Mouse (Mus musculus) myocyte (in vitro differentiated cells): ENCODE measurements around the gene Fam217b. TPM values are rescaled to one million over a fixed set of nuclear protein-coding genes. Genes with fewer than 3 reads are reported as not detected.

Source experiments
- H3K27me3 ChIP-seq: one replicate; pipeline ENCODE4 v1.6.1; 2011; ENCODE audit not compliant: control insufficient read depth, insufficient read depth, insufficient read length
- H3K36me3 ChIP-seq: one replicate; pipeline ENCODE4 v1.6.1; 2011; ENCODE audit not compliant: control insufficient read depth, insufficient read depth
- H3K4me2 ChIP-seq: one replicate; pipeline ENCODE4 v1.6.1; 2011; ENCODE audit warnings: low read depth, control low read depth
- H3K4me3 ChIP-seq: one replicate; pipeline ENCODE4 v1.5.1; 2011; ENCODE audit warnings: mild to moderate bottlenecking, control low read depth, moderate library complexity
- H3K79me2 ChIP-seq: one replicate; pipeline ENCODE4 v1.6.1; 2011; ENCODE audit not compliant: control insufficient read depth, insufficient read depth
- H3ac ChIP-seq: one replicate; pipeline ENCODE4 v1.6.1; 2011; ENCODE audit not compliant: control insufficient read depth, insufficient read length
- CEBPB ChIP-seq: IDR thresholded peaks from 2 replicates; pipeline ENCODE4 v1.6.1; 2011; ENCODE audit warnings: mild to moderate bottlenecking, moderate library complexity; ENCODE audit not compliant: poor library complexity, insufficient read depth, severe bottlenecking
- E2F4 ChIP-seq: IDR thresholded peaks from one replicate; pipeline ENCODE4 v1.6.1; 2011; ENCODE audit warnings: mild to moderate bottlenecking, control low read depth, moderate library complexity; ENCODE audit not compliant: insufficient read depth
- MAX ChIP-seq: IDR thresholded peaks from one replicate; pipeline ENCODE4 v1.6.1; 2011; ENCODE audit warnings: low read depth, mild to moderate bottlenecking, control low read depth
- MYOD1 ChIP-seq, 3 experiments: IDR thresholded peaks; one replicate each; pipeline ENCODE4 v1.6.1; 2011; ENCODE audit warnings: control low read depth in 2 of 3, low read depth in 2 of 3, mild to moderate bottlenecking in 2 of 3, moderate library complexity in 1 of 3; ENCODE audit not compliant: insufficient read length in 2 of 3, control insufficient read depth in 1 of 3
- MYOG ChIP-seq, 3 experiments: IDR thresholded peaks; one replicate each; pipeline ENCODE4 v1.6.1; 2011; ENCODE audit warnings: control low read depth in 2 of 3, low read depth in 2 of 3, mild to moderate bottlenecking in 2 of 3; ENCODE audit not compliant: insufficient read length in 2 of 3, control insufficient read depth in 1 of 3, insufficient read depth in 1 of 3
- POLR2A ChIP-seq: IDR thresholded peaks from one replicate; pipeline ENCODE4 v1.6.1; 2011; ENCODE audit warnings: low read depth, mild to moderate bottlenecking, control low read depth, moderate library complexity; ENCODE audit not compliant: insufficient read length
- POLR2AphosphoS2 ChIP-seq: IDR thresholded peaks from one replicate; pipeline ENCODE4 v1.6.1; 2011; ENCODE audit warnings: low read depth, control low read depth; ENCODE audit not compliant: insufficient read length
- REST ChIP-seq: IDR thresholded peaks from one replicate; pipeline ENCODE4 v1.6.1; 2011; ENCODE audit warnings: mild to moderate bottlenecking, control low read depth, moderate library complexity; ENCODE audit not compliant: insufficient read depth, insufficient read length
- SRF ChIP-seq: IDR thresholded peaks from one replicate; pipeline ENCODE4 v1.6.1; 2011; ENCODE audit warnings: low read depth; ENCODE audit not compliant: control insufficient read depth, insufficient read length
- TCF12 ChIP-seq: IDR thresholded peaks from one replicate; pipeline ENCODE4 v1.6.1; 2011; ENCODE audit warnings: mild to moderate bottlenecking, control low read depth; ENCODE audit not compliant: poor library complexity, insufficient read depth, severe bottlenecking
- TCF3 ChIP-seq: IDR thresholded peaks from one replicate; pipeline ENCODE4 v1.6.1; 2011; ENCODE audit warnings: low read depth, control low read depth; ENCODE audit not compliant: insufficient read length
- USF1 ChIP-seq: IDR thresholded peaks from one replicate; pipeline ENCODE4 v1.6.1; 2011; ENCODE audit warnings: low read depth, mild to moderate bottlenecking, control low read depth, moderate library complexity
- polyA plus RNA-seq: library from polyadenylated mRNA; unstranded; fragments of >200 nt; fragmentation: generic; extraction: Trizol; gene quantifications from one replicate; pipeline ENCODE4 v1.2.1, GENCODE M21; 2012; ENCODE audit warnings: missing spikeins

The Fam217b gene
- polyA plus RNA-seq, 1 experiment: 0.01 TPM

- TF ChIP-seq TCF12 (no peak), MAX (no peak), MYOD1 (IDR thresholded peaks at IDR 0.05; ENCODE audit: control insufficient read depth in 1 of 3, insufficient read length in 2 of 3, low read depth in 2 of 3) (no peak), POLR2AphosphoS2 (no peak), POLR2A (no peak), TCF3 (no peak), MYOG (IDR thresholded peaks at IDR 0.05; ENCODE audit: control insufficient read depth in 1 of 3, insufficient read depth in 1 of 3, insufficient read length in 2 of 3, low read depth in 2 of 3) (no peak), USF1 (no peak), REST (no peak), E2F4 (no peak), SRF (no peak), CEBPB (no peak)
- H3K36me3 ChIP-seq: no peaks in the 10 kb centered on the region
- no peaks in the 10 kb centered on the region for H3K79me2 ChIP-seq
- H3K4me3 ChIP-seq: no peak overlapping the region
- H3K4me2 ChIP-seq: no peak overlapping the region
- H3ac ChIP-seq: no peak overlapping the region
- H3K27me3 ChIP-seq: no peaks in the 10 kb centered on the region
Measured at GRCm38 (mm10) chr2:178450961-178451360, 36.6 kb downstream of the Fam217b start.

- Histone ChIP-seq H3K4me2 (no peak overlapping the region), H3K4me3 (no peak overlapping the region), H3K79me2 (no peaks in the 10 kb centered on the region), H3K36me3 (no peaks in the 10 kb centered on the region), H3ac (no peak overlapping the region), H3K27me3 (no peaks in the 10 kb centered on the region)
- TF ChIP-seq POLR2AphosphoS2 (no peak), MYOD1 (IDR thresholded peaks at IDR 0.05; ENCODE audit: control insufficient read depth in 1 of 3, insufficient read length in 2 of 3, low read depth in 2 of 3) (no peak), MYOG (IDR thresholded peaks at IDR 0.05; ENCODE audit: control insufficient read depth in 1 of 3, insufficient read depth in 1 of 3, insufficient read length in 2 of 3, low read depth in 2 of 3) (no peak), CEBPB (no peak), TCF3 (no peak), POLR2A (no peak), USF1 (no peak), REST (no peak), MAX (no peak), E2F4 (no peak), SRF (no peak), TCF12 (no peak)
Measured at GRCm38 (mm10) chr2:178454664-178455516, 40.6 kb downstream of the Fam217b start.

GRCm38 (mm10) chr2:178457414-178457813 is 43.1 kb downstream of the Fam217b start:
- no peak for TF ChIP-seq TCF3

GRCm38 (mm10) chr2:178460353-178460752 is 46.0 kb downstream of the Fam217b start:
- H3K4me2 ChIP-seq: no peak overlapping the region
- no peak overlapping the region for H3ac ChIP-seq
- no peaks in the 10 kb centered on the region for H3K36me3 ChIP-seq
- no peaks in the 10 kb centered on the region for H3K79me2 ChIP-seq
- H3K27me3 ChIP-seq: no peaks in the 10 kb centered on the region
- no peak for TF ChIP-seq TCF12
- no peak for TF ChIP-seq MYOD1 (IDR thresholded peaks at IDR 0.05; ENCODE audit: control insufficient read depth in 1 of 3, insufficient read length in 2 of 3, low read depth in 2 of 3)
- TF ChIP-seq SRF: no peak
- TF ChIP-seq TCF3: no peak
- TF ChIP-seq CEBPB: no peak
- TF ChIP-seq MAX: no peak
- no peak for TF ChIP-seq E2F4
- no peak for TF ChIP-seq POLR2AphosphoS2
- no peak for TF ChIP-seq USF1
- no peak for TF ChIP-seq POLR2A
- H3K4me3 ChIP-seq: no peak overlapping the region

More at GRCm38 (mm10) chr2:178457414-178457813, 43.1 kb downstream of the Fam217b start:
- Histone ChIP-seq H3K79me2 (no peaks in the 10 kb centered on the region), H3K4me2 (no peak overlapping the region), H3K36me3 (no peaks in the 10 kb centered on the region), H3ac (no peak overlapping the region), H3K4me3 (no peak overlapping the region), H3K27me3 (no peaks in the 10 kb centered on the region)
